Mouse (Mus musculus): ENCODE results near the gene Gnaq. TPM values are rescaled to one million over a fixed set of nuclear protein-coding genes. Genes with fewer than 3 reads are reported as not detected.
A peak's percentile ranks its signal among the peaks of the same experiment; 100 is the strongest.

The Gnaq gene
- polyA plus RNA-seq, 1 experiment from 2014 or later, result 18.4 TPM

- H3K36me3 ChIP-seq (ENCODE audit: control insufficient read depth, insufficient read depth, low read length), result no peaks in the 10 kb centered on the region
- H3K9me3 ChIP-seq (ENCODE audit: control insufficient read depth, low read length), result no peaks in the 10 kb centered on the region
- H3K4me2 ChIP-seq (ENCODE audit: low read length), result no peak overlapping the region
- no peaks in the 10 kb centered on the region for H3K27me3 ChIP-seq (replicated peaks; ENCODE audit: control insufficient read depth, insufficient read depth, low read length)
- H3K4me3 ChIP-seq (ENCODE audit: low read depth, low read length), result no peak overlapping the region
- no peaks in the 10 kb centered on the region for H3K4me1 ChIP-seq (replicated peaks; ENCODE audit: control insufficient read depth, insufficient read depth, low read length)
- DNase-seq (ENCODE audit: low spot score) (no peak), ATAC-seq (replicated peaks; ENCODE audit: low FRiP score, low TSS enrichment, low read depth) (no peak)
- WGBS, result 62% methylated on average over 1 of the region's 1 CpGs
- H3K9ac ChIP-seq (ENCODE audit: low read length), result no peak overlapping the region
- H3K27ac ChIP-seq (ENCODE audit: low read depth), result no peak overlapping the region
These were observed 19.3 kb upstream of the Gnaq start for GRCm38 (mm10) chr19:16113295-16113694.

- 74% methylated on average over 4 of the region's 4 CpGs for WGBS
These were observed 14.2 kb upstream of the Gnaq start for GRCm38 (mm10) chr19:16118421-16118820.

DNA sequence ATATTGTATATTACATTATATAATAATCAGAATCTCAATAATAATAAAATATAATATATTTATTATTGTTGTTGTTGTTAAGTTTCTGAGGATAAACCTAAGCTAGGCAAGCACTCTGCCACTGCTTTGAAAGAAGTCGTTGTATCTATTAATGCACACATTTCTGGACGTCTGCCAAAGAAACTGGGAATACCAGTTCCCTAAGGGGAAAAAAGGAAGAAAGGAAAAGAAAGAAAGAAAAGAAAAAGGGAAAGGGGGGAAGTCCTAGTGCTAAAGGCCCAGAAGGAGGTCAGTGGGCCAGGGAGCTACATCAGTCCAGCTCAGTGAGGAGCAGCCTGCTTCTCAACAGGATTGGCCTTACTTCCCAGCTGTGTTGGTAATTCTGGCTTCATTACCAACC, 11.3 kb upstream of the Gnaq start:
- no peak for ATAC-seq (replicated peaks; ENCODE audit: low FRiP score, low TSS enrichment, low read depth)
- Histone ChIP-seq H3K27ac (ENCODE audit: low read depth) (no peak overlapping the region), H3K36me3 (ENCODE audit: control insufficient read depth, insufficient read depth, low read length) (no peaks in the 10 kb centered on the region), H3K4me3 (ENCODE audit: low read depth, low read length) (no peak overlapping the region), H3K4me1 (replicated peaks; ENCODE audit: control insufficient read depth, insufficient read depth, low read length) (no peaks in the 10 kb centered on the region), H3K9me3 (ENCODE audit: control insufficient read depth, low read length) (no peaks in the 10 kb centered on the region), H3K9ac (ENCODE audit: low read length) (no peak overlapping the region), H3K4me2 (ENCODE audit: low read length) (no peak overlapping the region), H3K27me3 (replicated peaks; ENCODE audit: control insufficient read depth, insufficient read depth, low read length) (no peaks in the 10 kb centered on the region)
- DNase-seq (ENCODE audit: low spot score), result no peak
- 47% methylated on average over 2 of the region's 2 CpGs for WGBS

More at GRCm38 (mm10) chr19:16118421-16118820, 14.2 kb upstream of the Gnaq start:
- no peak for ATAC-seq (replicated peaks; ENCODE audit: low FRiP score, low TSS enrichment, low read depth)
- Histone ChIP-seq H3K4me1 (replicated peaks; ENCODE audit: control insufficient read depth, insufficient read depth, low read length) (no peaks in the 10 kb centered on the region), H3K27me3 (replicated peaks; ENCODE audit: control insufficient read depth, insufficient read depth, low read length) (no peaks in the 10 kb centered on the region), H3K4me3 (ENCODE audit: low read depth, low read length) (no peak overlapping the region), H3K4me2 (ENCODE audit: low read length) (no peak overlapping the region), H3K36me3 (ENCODE audit: control insufficient read depth, insufficient read depth, low read length) (no peaks in the 10 kb centered on the region), H3K9ac (ENCODE audit: low read length) (no peak overlapping the region), H3K9me3 (ENCODE audit: control insufficient read depth, low read length) (no peaks in the 10 kb centered on the region), H3K27ac (ENCODE audit: low read depth) (no peak overlapping the region)
- no peak for DNase-seq (ENCODE audit: low spot score)

- H3K9me3 ChIP-seq (ENCODE audit: control insufficient read depth, low read length), result no peaks in the 10 kb centered on the region
- 58% methylated on average over 5 of the region's 5 CpGs for WGBS
- H3K4me2 ChIP-seq (ENCODE audit: low read length), result no peak overlapping the region
- no peak overlapping the region for H3K27ac ChIP-seq (ENCODE audit: low read depth)
- peaks cover 10% of the 10 kb centered on the region; the same call in 1 of the 2 replicates for H3K4me1 ChIP-seq (replicated peaks; ENCODE audit: control insufficient read depth, insufficient read depth, low read length)
- H3K9ac ChIP-seq (ENCODE audit: low read length), result no peak overlapping the region
- H3K27me3 ChIP-seq (replicated peaks; ENCODE audit: control insufficient read depth, insufficient read depth, low read length), result no peaks in the 10 kb centered on the region
- H3K36me3 ChIP-seq (ENCODE audit: control insufficient read depth, insufficient read depth, low read length), result no peaks in the 10 kb centered on the region
- no peak for ATAC-seq (replicated peaks; ENCODE audit: low FRiP score, low TSS enrichment, low read depth)
- DNase-seq (ENCODE audit: low spot score), result no peak
- no peak overlapping the region for H3K4me3 ChIP-seq (ENCODE audit: low read depth, low read length)
These were observed 3.9 kb upstream of the Gnaq start for GRCm38 (mm10) chr19:16128715-16129114.

DNA sequence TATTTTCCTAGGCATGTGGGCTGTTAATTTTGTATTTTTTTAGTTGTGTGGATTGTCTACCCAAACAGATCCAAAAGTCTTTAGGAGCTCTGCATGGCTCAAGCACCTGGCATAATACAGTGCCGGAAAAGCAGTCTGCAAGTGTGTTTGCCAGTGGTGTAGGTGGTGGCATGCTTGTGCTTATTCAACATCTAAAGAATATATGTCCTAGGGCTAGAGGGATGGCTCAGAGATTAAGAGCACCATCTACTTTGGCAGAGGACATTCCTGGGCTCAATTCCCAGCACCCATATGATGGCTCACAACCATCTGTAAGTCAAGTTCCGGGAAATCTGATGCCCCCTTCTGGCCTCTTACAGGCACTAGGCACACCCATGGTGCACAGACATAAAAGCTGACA, 3.5 kb upstream of the Gnaq start:
- H3K4me1 ChIP-seq (replicated peaks; ENCODE audit: control insufficient read depth, insufficient read depth, low read length), result peaks cover 10% of the 10 kb centered on the region; the same call in 1 of the 2 replicates
- H3K27me3 ChIP-seq (replicated peaks; ENCODE audit: control insufficient read depth, insufficient read depth, low read length), result no peaks in the 10 kb centered on the region
- H3K4me2 ChIP-seq (ENCODE audit: low read length), result no peak overlapping the region
- H3K4me3 ChIP-seq (ENCODE audit: low read depth, low read length), result no peak overlapping the region
- no peak for DNase-seq (ENCODE audit: low spot score)
- no peak for ATAC-seq (replicated peaks; ENCODE audit: low FRiP score, low TSS enrichment, low read depth)
- H3K9me3 ChIP-seq (ENCODE audit: control insufficient read depth, low read length), result no peaks in the 10 kb centered on the region
- no peak overlapping the region for H3K9ac ChIP-seq (ENCODE audit: low read length)
- no peaks in the 10 kb centered on the region for H3K36me3 ChIP-seq (ENCODE audit: control insufficient read depth, insufficient read depth, low read length)
- no peak overlapping the region for H3K27ac ChIP-seq (ENCODE audit: low read depth)
- WGBS, result 96% methylated on average over 2 of the region's 2 CpGs

GRCm38 (mm10) chr19:16130476-16130875, 2.2 kb upstream of the Gnaq start:
- 39% methylated on average over 3 of the region's 3 CpGs for WGBS
- no peak overlapping the region for H3K27ac ChIP-seq (ENCODE audit: low read depth)
- peak; percentile 48 for DNase-seq (ENCODE audit: low spot score)

GRCm38 (mm10) chr19:16131831-16132230, 800 bp upstream of the Gnaq start:
- peak overlapping the region; percentile 98 for H3K9ac ChIP-seq (ENCODE audit: low read length)
- no peak for ATAC-seq (replicated peaks; ENCODE audit: low FRiP score, low TSS enrichment, low read depth)

More at GRCm38 (mm10) chr19:16130476-16130875, 2.2 kb upstream of the Gnaq start:
- no peak for ATAC-seq (replicated peaks; ENCODE audit: low FRiP score, low TSS enrichment, low read depth)
- no peak overlapping the region for H3K9ac ChIP-seq (ENCODE audit: low read length)
- H3K9me3 ChIP-seq (ENCODE audit: control insufficient read depth, low read length), result no peaks in the 10 kb centered on the region
- H3K4me2 ChIP-seq (ENCODE audit: low read length), result no peak overlapping the region
- no peaks in the 10 kb centered on the region for H3K36me3 ChIP-seq (ENCODE audit: control insufficient read depth, insufficient read depth, low read length)
- H3K4me1 ChIP-seq (replicated peaks; ENCODE audit: control insufficient read depth, insufficient read depth, low read length), result peaks cover 20% of the 10 kb centered on the region
- no peaks in the 10 kb centered on the region for H3K27me3 ChIP-seq (replicated peaks; ENCODE audit: control insufficient read depth, insufficient read depth, low read length)
- no peak overlapping the region for H3K4me3 ChIP-seq (ENCODE audit: low read depth, low read length)

DNA sequence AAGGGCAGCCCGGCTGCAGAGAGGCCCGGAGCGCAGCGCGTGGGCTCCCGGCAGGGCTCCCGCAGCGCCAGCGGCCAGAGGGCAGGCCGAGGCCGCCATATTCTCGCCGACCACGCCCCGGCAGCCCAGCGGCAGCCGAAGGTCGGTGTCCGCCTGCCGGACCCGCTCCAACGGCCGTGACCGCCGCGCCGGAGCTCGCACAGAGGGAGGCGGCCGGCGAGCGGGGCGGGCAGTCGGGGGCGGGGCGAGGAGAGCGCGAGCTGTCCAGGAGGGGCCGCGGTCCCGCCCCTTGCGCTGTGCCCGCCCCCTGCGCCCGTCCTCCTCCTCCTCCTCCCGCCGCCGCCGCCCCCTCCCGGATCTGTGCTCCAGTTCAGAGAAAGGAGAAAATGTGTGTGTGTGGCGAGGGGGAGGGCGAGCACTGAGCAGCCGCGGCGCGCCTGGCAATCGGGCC, 266 bp upstream of the Gnaq start:
- H3K9me3 ChIP-seq (ENCODE audit: control insufficient read depth, low read length), result no peaks in the 10 kb centered on the region
- H3K36me3 ChIP-seq (ENCODE audit: control insufficient read depth, insufficient read depth, low read length), result no peaks in the 10 kb centered on the region
- H3K27me3 ChIP-seq (replicated peaks; ENCODE audit: control insufficient read depth, insufficient read depth, low read length), result no peaks in the 10 kb centered on the region
- peak overlapping the region; percentile 62 for H3K4me2 ChIP-seq (ENCODE audit: low read length)
- H3K4me1 ChIP-seq (replicated peaks; ENCODE audit: control insufficient read depth, insufficient read depth, low read length), result peaks cover 31% of the 10 kb centered on the region
- WGBS, result 0% methylated on average over 39 of the region's 57 CpGs
- peak overlapping the region; percentile 89 for H3K4me3 ChIP-seq (ENCODE audit: low read depth, low read length)
- ATAC-seq (replicated peaks; ENCODE audit: low FRiP score, low TSS enrichment, low read depth) (peak; percentile 93), DNase-seq (ENCODE audit: low spot score) (peak; percentile 96)
- H3K27ac ChIP-seq (ENCODE audit: low read depth), result peak overlapping the region; percentile 99
- peak overlapping the region; percentile 98 for H3K9ac ChIP-seq (ENCODE audit: low read length)

More at GRCm38 (mm10) chr19:16131831-16132230, 800 bp upstream of the Gnaq start:
- peak overlapping the region; percentile 99 for H3K27ac ChIP-seq (ENCODE audit: low read depth)
- no peaks in the 10 kb centered on the region for H3K36me3 ChIP-seq (ENCODE audit: control insufficient read depth, insufficient read depth, low read length)
- no peaks in the 10 kb centered on the region for H3K9me3 ChIP-seq (ENCODE audit: control insufficient read depth, low read length)
- no peaks in the 10 kb centered on the region for H3K27me3 ChIP-seq (replicated peaks; ENCODE audit: control insufficient read depth, insufficient read depth, low read length)
- peak overlapping the region; percentile 89 for H3K4me3 ChIP-seq (ENCODE audit: low read depth, low read length)
- 17% methylated on average over 6 of the region's 6 CpGs for WGBS
- DNase-seq (ENCODE audit: low spot score), result no peak
- H3K4me1 ChIP-seq (replicated peaks; ENCODE audit: control insufficient read depth, insufficient read depth, low read length), result peaks cover 25% of the 10 kb centered on the region
- peak overlapping the region; percentile 62 for H3K4me2 ChIP-seq (ENCODE audit: low read length)

Data from intestine, embryonic 14.5 days (tissue).